Mouse (Mus musculus) embryonic fibroblast, embryonic 13.5 days (primary cell): ENCODE measurements at regions not wholly inside any gene's neighbourhood (a gene's known extent, or its start where the extent isn't known, plus 50 kb on each side); places are given as distances from the start of the nearest gene placed in this dataset.

Source experiments
- CTCF ChIP-seq: IDR thresholded peaks from 2 replicates; pipeline ENCODE4 v1.5.1; 2011; ENCODE audit warnings: mild to moderate bottlenecking, control low read depth, low read length, moderate library complexity, borderline replicate concordance; ENCODE audit not compliant: insufficient read depth
- POLR2A ChIP-seq: IDR thresholded peaks from 2 replicates; pipeline ENCODE4 v1.6.1; 2011; ENCODE audit warnings: low read depth, mild to moderate bottlenecking, control low read depth, low read length, moderate library complexity

DNA sequence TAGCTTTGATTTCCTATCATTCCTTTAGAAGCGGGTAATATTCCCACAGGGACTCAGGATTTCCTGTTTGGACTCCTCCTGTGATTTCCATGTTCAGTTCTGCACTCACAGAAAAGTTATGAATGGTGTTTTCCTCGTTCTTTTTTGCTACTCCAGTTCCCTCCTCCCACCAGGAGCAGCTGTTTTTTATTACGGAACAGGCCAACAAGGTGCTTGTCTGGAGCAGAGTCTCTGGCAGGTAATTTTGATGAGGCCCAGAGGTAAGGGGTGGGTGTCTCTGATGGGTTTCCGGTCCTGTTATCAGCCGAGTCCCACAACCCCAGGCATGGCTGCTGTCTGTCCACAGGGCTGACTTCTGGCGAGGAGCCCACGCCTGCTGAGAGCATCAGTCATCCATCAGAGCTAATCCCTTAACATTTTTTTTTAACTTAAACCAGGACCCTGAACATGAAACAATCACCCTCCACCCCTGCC, 364.7 kb downstream of the Ets1 start:
- TF ChIP-seq CTCF (no peak), POLR2A (no peak)
